Mouse (Mus musculus) small intestine, adult 2 months (tissue): ENCODE measurements around the gene Ubl3. TPM values are rescaled to one million over a fixed set of nuclear protein-coding genes. Genes with fewer than 3 reads are reported as not detected.
A peak's percentile ranks its signal among the peaks of the same experiment; 100 is the strongest.

ENCODE experiments used
- H3K27ac ChIP-seq: fragments of 200-500 bp; 2 replicates; pipeline ENCODE4 v1.5.1; 2012; ENCODE audit warnings: low read depth, low read length, control low read depth, inconsistent platforms; ENCODE audit not compliant: insufficient read depth
- H3K27me3 ChIP-seq: fragments of 200-500 bp; 2 replicates; pipeline ENCODE4 v1.6.1; 2012; ENCODE audit warnings: mild to moderate bottlenecking, moderate library complexity, low read length, inconsistent platforms; ENCODE audit not compliant: control insufficient read depth, insufficient read depth
- H3K36me3 ChIP-seq: fragments of 200-500 bp; 2 replicates; pipeline ENCODE4 v1.6.1; 2012; ENCODE audit warnings: mild to moderate bottlenecking, low read length, control low read depth, inconsistent platforms; ENCODE audit not compliant: control insufficient read depth, insufficient read depth
- H3K4me1 ChIP-seq: fragments of 200-500 bp; 2 replicates; pipeline ENCODE4 v1.6.1; 2012; ENCODE audit warnings: low read length, inconsistent platforms, mixed read lengths; ENCODE audit not compliant: control insufficient read depth, insufficient read depth, insufficient read length
- H3K4me3 ChIP-seq: fragments of 200-500 bp; 2 replicates; pipeline ENCODE4 v1.5.1; 2012; ENCODE audit warnings: low read depth, mild to moderate bottlenecking, control low read depth, inconsistent platforms, low read length, moderate library complexity
- CTCF ChIP-seq: fragments of 200-500 bp; IDR thresholded peaks from 2 replicates; pipeline ENCODE4 v1.5.1; 2012; ENCODE audit warnings: low read depth, mild to moderate bottlenecking, control low read depth, inconsistent platforms, low read length, moderate library complexity, mixed read lengths; ENCODE audit not compliant: insufficient replicate concordance, insufficient read length; ENCODE audit errors: extremely low read depth
- POLR2A ChIP-seq: fragments of 200-500 bp; IDR thresholded peaks from 2 replicates; pipeline ENCODE4 v1.6.1; 2012; ENCODE audit warnings: low read depth, mild to moderate bottlenecking, control low read depth, inconsistent platforms, low read length, moderate library complexity
- WGBS: fragments of 180-500 bp; shearing (Covaris S2); methylation state at CpG from one replicate; pipeline ENCODE4 v1.1.7; 2018; 5-methylcytosine and 5-hydroxymethylcytosine counted together
- polyA plus RNA-seq: library from polyadenylated mRNA; depleted of rRNA; stranded (reverse); fragments of >200 nt; gene quantifications from 2 replicates; pipeline ENCODE4 v1.2.3, GENCODE M21; 2012

The Ubl3 gene
- polyA plus RNA-seq, 1 experiment: 68.2 TPM

DNA sequence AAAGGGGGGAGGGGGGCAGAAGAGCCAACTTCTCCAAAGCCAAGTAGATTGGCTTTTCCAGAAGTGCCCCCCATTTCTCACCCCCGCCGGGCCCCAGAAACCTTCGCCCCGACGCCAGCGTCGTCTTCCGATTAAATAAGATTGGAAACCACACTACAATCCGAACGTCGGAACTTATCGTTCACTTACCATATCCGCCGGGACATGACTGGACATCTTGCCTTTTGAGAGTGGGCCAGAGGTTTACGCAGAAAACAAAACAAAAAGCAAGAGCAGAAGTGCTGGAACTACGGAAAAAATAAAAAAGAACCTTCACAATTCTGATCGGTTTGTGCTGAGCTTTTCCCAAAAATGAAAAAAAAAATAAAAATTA, 839 bp downstream of the Ubl3 start:
- under 1% methylated on average over 17 of the region's 17 CpGs for WGBS
- H3K27ac ChIP-seq: peak overlapping the region; percentile 87

DNA sequence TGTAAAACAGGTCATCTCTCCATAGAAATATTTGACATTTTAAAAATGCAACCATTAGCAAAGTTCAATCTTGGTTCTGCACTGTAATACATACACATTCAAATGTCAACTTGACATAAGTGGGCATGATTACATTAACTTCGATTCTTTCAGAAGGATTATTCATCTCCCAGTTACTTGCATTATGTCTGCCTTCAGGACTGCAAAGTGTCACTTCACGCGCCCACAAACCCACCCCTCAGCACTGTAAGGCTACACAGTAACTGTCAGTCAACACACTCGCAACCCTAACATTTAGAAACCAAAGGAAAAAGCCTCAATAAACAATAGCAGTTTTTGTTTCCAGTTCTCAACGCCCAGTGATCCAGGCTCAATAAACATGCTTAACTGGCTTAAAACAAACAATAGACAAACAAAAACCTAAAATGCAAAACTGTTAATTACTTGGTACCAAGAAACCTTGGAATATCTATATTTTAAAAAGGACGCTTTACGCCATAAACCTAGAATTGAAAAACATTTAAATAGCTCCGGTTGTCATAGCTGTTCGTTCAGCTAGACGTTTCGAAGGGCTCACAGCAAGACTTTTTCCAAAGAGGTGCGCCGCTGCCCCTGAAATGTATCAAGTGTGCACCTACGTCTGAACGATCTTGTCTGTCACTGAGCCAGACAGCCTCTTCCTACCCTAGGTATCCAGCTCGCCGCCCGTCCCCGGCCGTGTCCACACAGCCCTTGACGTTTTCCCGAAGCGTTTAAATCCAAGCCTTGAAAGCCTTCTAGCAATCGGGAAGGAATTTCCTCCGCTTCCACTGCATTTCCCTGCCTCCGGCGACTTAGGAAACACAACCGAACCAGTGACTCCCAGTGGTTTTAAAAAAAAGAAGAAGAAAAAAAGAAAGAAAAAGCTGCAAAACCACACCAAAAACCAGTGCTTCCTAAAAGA, 1.5 kb downstream of the Ubl3 start:
- H3K4me3 ChIP-seq: peak overlapping the region; percentile 84
- no peaks in the 10 kb centered on the region for H3K27me3 ChIP-seq
- H3K27ac ChIP-seq: peak overlapping the region; percentile 87
- WGBS: under 1% methylated on average over 28 of the region's 28 CpGs
- no peaks in the 10 kb centered on the region for H3K36me3 ChIP-seq
- H3K4me1 ChIP-seq: peaks cover 19% of the 10 kb centered on the region
- TF ChIP-seq CTCF: no peak

More for the DNA sequence above, 839 bp downstream of the Ubl3 start:
- TF ChIP-seq POLR2A (no peak), CTCF (no peak)
- Histone ChIP-seq H3K4me1 (peaks cover 23% of the 10 kb centered on the region), H3K36me3 (no peaks in the 10 kb centered on the region), H3K4me3 (peak overlapping the region; percentile 84), H3K27me3 (no peaks in the 10 kb centered on the region)

GRCm38 (mm10) chr5:148550393-148550792, 2.2 kb downstream of the Ubl3 start:
- Histone ChIP-seq H3K27me3 (no peaks in the 10 kb centered on the region), H3K36me3 (no peaks in the 10 kb centered on the region), H3K27ac (peak overlapping the region; percentile 42; the same call in 1 of the 2 replicates), H3K4me3 (peak overlapping the region; percentile 63), H3K4me1 (peaks cover 19% of the 10 kb centered on the region)
- TF ChIP-seq CTCF (peak; percentile 3; the same call in 1 of the 2 replicates), POLR2A (no peak)
- WGBS: 5% methylated on average over 6 of the region's 6 CpGs

GRCm38 (mm10) chr5:148549307-148549706, 3.3 kb downstream of the Ubl3 start:
- Histone ChIP-seq H3K4me1 (peaks cover 21% of the 10 kb centered on the region), H3K36me3 (no peaks in the 10 kb centered on the region), H3K27ac (no peak overlapping the region), H3K4me3 (no peak overlapping the region), H3K27me3 (no peaks in the 10 kb centered on the region)
- WGBS: 45% methylated on average over 4 of the region's 4 CpGs
- TF ChIP-seq CTCF (no peak), POLR2A (no peak)

DNA sequence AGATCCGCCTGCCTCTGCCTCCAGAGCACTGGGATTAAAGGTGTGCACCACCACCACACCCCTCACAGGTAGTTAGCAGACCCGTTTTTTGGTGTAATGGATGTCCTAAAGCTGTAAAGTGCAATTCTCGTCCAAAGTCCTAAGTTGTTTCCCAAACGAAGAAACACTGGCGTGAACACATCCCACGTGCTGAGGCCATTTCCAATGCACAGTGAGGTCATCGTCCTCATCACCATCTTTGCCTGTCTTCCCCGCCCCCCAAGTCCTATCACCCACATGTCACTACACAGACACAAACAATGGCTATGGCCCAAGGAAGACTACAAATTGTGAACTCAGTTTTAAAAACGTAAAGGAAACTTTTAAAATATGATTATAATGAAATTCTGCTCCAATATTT, 4.0 kb downstream of the Ubl3 start:
- Histone ChIP-seq H3K36me3 (no peaks in the 10 kb centered on the region), H3K4me3 (no peak overlapping the region), H3K27me3 (no peaks in the 10 kb centered on the region), H3K4me1 (peaks cover 21% of the 10 kb centered on the region), H3K27ac (peak overlapping the region; percentile 80)
- no peak for TF ChIP-seq CTCF
- no peak for TF ChIP-seq POLR2A
- 34% methylated on average over 9 of the region's 9 CpGs for WGBS

DNA sequence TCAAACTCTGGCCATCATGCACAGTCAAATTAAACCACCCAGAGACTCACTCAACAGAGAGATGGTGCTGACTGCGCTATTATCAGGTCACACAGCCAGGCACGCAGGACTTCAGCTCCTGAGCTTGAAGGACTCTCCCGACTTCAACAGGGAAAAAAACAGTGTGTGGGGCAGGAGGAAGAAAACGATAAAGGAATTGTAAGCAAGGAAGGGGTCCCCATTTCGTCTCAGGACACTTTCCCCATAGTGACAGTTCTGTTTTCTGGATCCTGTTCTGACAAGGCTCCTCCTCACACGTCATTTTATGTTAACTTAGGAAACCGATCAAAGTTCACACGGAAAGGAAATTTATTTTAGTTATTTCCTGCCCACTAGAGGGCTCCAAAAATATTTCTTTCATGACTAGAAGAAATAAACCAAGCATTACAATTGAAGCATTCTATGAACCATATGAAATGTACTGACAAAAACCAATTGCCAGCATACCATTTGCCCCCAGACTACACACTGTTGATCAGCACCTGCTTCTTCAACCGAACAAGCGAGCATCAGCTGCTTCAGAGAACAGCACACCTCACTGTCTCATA, 4.6 kb downstream of the Ubl3 start:
- TF ChIP-seq CTCF (no peak), POLR2A (no peak)
- Histone ChIP-seq H3K4me1 (peaks cover 21% of the 10 kb centered on the region), H3K27ac (peak overlapping the region; percentile 80), H3K4me3 (peak overlapping the region; percentile 50), H3K36me3 (no peaks in the 10 kb centered on the region), H3K27me3 (no peaks in the 10 kb centered on the region)
- 11% methylated on average over 10 of the region's 10 CpGs for whole genome bisulfite sequencing

DNA sequence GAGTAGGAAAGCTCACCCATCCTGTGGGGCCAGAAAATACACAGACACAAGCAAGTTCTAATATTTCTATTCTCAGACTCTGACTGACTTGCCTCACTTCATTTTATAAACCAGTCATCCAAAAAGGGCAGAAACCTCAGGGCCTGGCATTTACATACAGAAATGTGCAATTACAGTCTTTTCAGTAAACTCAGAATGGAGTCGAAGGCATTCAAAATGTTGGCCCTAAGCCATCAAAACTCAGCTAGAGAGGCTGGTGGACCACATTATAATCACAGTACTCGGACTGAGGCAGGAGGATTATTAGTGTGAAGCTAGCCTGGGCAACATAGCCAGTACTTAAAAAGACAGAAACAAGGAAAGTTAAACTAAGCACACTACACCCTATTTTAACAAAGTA, 5.6 kb downstream of the Ubl3 start:
- no peak overlapping the region for H3K4me3 ChIP-seq
- H3K4me1 ChIP-seq: peaks cover 28% of the 10 kb centered on the region; the same call in 1 of the 2 replicates
- H3K36me3 ChIP-seq: no peaks in the 10 kb centered on the region
- H3K27me3 ChIP-seq: no peaks in the 10 kb centered on the region
- 41% methylated on average over 2 of the region's 2 CpGs for WGBS
- TF ChIP-seq CTCF: no peak
- no peak for TF ChIP-seq POLR2A
- H3K27ac ChIP-seq: no peak overlapping the region
